Mouse (Mus musculus): Measurements from ENCODE around the gene Hoxb1. TPM values are rescaled to one million over a fixed set of nuclear protein-coding genes. Genes with fewer than 3 reads are reported as not detected.

Hoxb1 gene
- 1 to 10 TPM in 1 of 2 experiments, under 1 TPM in 1; 0.46 to 1.0 TPM for total RNA-seq (2023)

DNA sequence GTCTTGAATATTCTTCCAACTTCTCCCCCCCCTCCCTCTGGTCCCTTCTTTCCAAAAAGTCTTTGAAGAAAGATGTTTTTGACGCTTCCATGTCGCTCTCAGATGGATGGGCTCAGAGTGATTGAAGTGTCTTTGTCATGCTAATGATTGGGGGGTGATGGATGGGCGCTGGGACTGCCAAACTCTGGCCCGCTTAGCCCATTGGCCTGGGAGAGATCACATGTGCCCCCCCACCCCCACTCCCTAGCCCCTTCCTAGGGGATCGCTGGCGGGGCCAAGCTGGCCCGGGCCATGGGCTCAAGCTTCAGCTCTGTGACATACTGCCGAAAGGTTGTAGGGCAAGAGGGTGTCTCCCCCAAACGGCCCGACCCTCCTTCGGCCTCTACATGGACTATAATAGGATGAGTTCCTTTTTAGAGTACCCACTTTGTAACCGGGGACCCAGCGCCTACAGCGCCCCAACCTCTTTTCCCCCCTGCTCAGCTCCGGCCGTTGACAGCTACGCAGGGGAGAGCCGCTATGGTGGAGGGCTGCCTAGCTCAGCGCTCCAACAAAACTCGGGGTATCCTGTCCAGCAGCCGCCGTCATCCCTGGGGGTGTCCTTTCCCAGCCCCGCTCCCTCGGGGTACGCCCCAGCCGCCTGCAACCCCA is at the start of gene Hoxb1:
Gene Hoxb1, plus strand, starts transcription at position 312 of the 651 bp plus-strand sequence.

GRCm38 (mm10) chr11:96317608-96318367 is 47.8 kb upstream of the Hoxb1 start, which contains the start of gene Hoxb4:
Gene Hoxb4, plus strand, starts transcription at chr11:96318267.

DNA sequence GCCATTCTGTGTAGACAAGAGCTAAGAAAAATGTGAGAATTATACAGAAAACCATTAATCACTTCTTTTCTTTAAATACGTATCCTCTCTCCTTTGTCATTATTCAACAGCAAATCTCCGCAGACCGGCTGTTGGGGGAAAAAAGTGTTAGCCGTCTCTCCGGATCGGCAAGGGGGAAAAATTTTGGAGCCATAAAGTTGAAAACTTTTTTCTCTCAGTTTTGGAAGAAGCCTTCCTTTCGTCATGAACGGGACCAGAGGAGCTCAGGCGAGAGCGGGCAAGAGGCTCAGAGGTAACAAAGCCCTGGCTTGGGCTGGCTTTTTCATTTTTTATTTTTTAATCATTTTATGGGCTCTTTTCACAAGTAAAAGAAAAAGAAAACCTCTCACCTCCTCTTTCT is 42.4 kb upstream of the Hoxb1 start, which contains the start of gene Hoxb3:
Gene Hoxb3, plus strand, starts transcription at position 173 of the 400 bp plus-strand sequence.

DNA sequence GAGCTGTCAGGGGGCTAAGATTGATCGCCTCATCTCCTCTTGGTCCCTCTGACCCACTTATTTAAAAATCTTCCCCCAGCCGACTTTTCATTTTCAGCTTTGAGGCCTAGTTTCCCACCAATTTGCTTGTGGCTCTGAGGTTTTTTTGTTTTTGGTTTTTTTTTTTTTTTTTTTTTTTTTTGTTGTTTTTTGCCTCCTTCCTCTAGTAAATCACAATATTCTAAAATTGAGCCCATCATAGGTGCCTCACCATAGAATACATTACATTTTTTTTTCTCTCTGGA is 15.3 kb upstream of the Hoxb1 start, which contains the start of gene Hoxb2:
Gene Hoxb2, plus strand, starts transcription at position 185 of the 284 bp plus-strand sequence.

Other genes with a start within 250 kb of the Hoxb1 start
- not detected for gene Ttll6, start 232.0 kb upstream of the Hoxb1 start, total RNA-seq (2023)
- not detected for gene Hoxb13, start 171.4 kb upstream of the Hoxb1 start, total RNA-seq (2023)
- gene Hoxb9, start 94.3 kb upstream of the Hoxb1 start, total RNA-seq (2023), result not detected
- gene Hoxb8, start 83.8 kb upstream of the Hoxb1 start, total RNA-seq (2023), result not detected
- gene Hoxb7, start 79.1 kb upstream of the Hoxb1 start, total RNA-seq (2023), result not detected
- gene Hoxb6, start 73.3 kb upstream of the Hoxb1 start, total RNA-seq (2023), result not detected
- not detected for gene Hoxb5, start 62.4 kb upstream of the Hoxb1 start, total RNA-seq (2023)
- 1 to 10 TPM; 4.1 to 4.5 TPM for gene Hoxb4, start 47.5 kb upstream of the Hoxb1 start, total RNA-seq (2023)
- gene Hoxb3, start 42.4 kb upstream of the Hoxb1 start, total RNA-seq (2023), result 1 to 10 TPM in 1 of 2 experiments, under 1 TPM in 1; 0.84 to 1.8 TPM
- not detected for gene Hoxb2, start 15.2 kb upstream of the Hoxb1 start, total RNA-seq (2023)
- gene Skap1, start 98.8 kb downstream of the Hoxb1 start, total RNA-seq (2023), result under 1 TPM; 0.84 to 0.98 TPM

All from neutrophil, adult 59 days (primary cell).